Mouse (Mus musculus) myocyte (in vitro differentiated cells): ENCODE measurements around the gene Rpusd4. TPM values are rescaled to one million over a fixed set of nuclear protein-coding genes. Genes with fewer than 3 reads are reported as not detected.

Experiments used
- H3K27me3 ChIP-seq: one replicate; pipeline ENCODE4 v1.6.1; 2011; ENCODE audit not compliant: control insufficient read depth, insufficient read depth, insufficient read length
- H3K36me3 ChIP-seq: one replicate; pipeline ENCODE4 v1.6.1; 2011; ENCODE audit not compliant: control insufficient read depth, insufficient read depth
- H3K4me2 ChIP-seq: one replicate; pipeline ENCODE4 v1.6.1; 2011; ENCODE audit warnings: low read depth, control low read depth
- H3K4me3 ChIP-seq: one replicate; pipeline ENCODE4 v1.5.1; 2011; ENCODE audit warnings: mild to moderate bottlenecking, control low read depth, moderate library complexity
- H3K79me2 ChIP-seq: one replicate; pipeline ENCODE4 v1.6.1; 2011; ENCODE audit not compliant: control insufficient read depth, insufficient read depth
- H3ac ChIP-seq: one replicate; pipeline ENCODE4 v1.6.1; 2011; ENCODE audit not compliant: control insufficient read depth, insufficient read length
- CEBPB ChIP-seq: IDR thresholded peaks from 2 replicates; pipeline ENCODE4 v1.6.1; 2011; ENCODE audit warnings: mild to moderate bottlenecking, moderate library complexity; ENCODE audit not compliant: poor library complexity, insufficient read depth, severe bottlenecking
- E2F4 ChIP-seq: IDR thresholded peaks from one replicate; pipeline ENCODE4 v1.6.1; 2011; ENCODE audit warnings: mild to moderate bottlenecking, control low read depth, moderate library complexity; ENCODE audit not compliant: insufficient read depth
- MAX ChIP-seq: IDR thresholded peaks from one replicate; pipeline ENCODE4 v1.6.1; 2011; ENCODE audit warnings: low read depth, mild to moderate bottlenecking, control low read depth
- MYOD1 ChIP-seq, 3 experiments: IDR thresholded peaks; one replicate each; pipeline ENCODE4 v1.6.1; 2011; ENCODE audit warnings: control low read depth in 2 of 3, low read depth in 2 of 3, mild to moderate bottlenecking in 2 of 3, moderate library complexity in 1 of 3; ENCODE audit not compliant: insufficient read length in 2 of 3, control insufficient read depth in 1 of 3
- MYOG ChIP-seq, 3 experiments: IDR thresholded peaks; one replicate each; pipeline ENCODE4 v1.6.1; 2011; ENCODE audit warnings: control low read depth in 2 of 3, low read depth in 2 of 3, mild to moderate bottlenecking in 2 of 3; ENCODE audit not compliant: insufficient read length in 2 of 3, control insufficient read depth in 1 of 3, insufficient read depth in 1 of 3
- POLR2A ChIP-seq: IDR thresholded peaks from one replicate; pipeline ENCODE4 v1.6.1; 2011; ENCODE audit warnings: low read depth, mild to moderate bottlenecking, control low read depth, moderate library complexity; ENCODE audit not compliant: insufficient read length
- POLR2AphosphoS2 ChIP-seq: IDR thresholded peaks from one replicate; pipeline ENCODE4 v1.6.1; 2011; ENCODE audit warnings: low read depth, control low read depth; ENCODE audit not compliant: insufficient read length
- REST ChIP-seq: IDR thresholded peaks from one replicate; pipeline ENCODE4 v1.6.1; 2011; ENCODE audit warnings: mild to moderate bottlenecking, control low read depth, moderate library complexity; ENCODE audit not compliant: insufficient read depth, insufficient read length
- SRF ChIP-seq: IDR thresholded peaks from one replicate; pipeline ENCODE4 v1.6.1; 2011; ENCODE audit warnings: low read depth; ENCODE audit not compliant: control insufficient read depth, insufficient read length
- TCF12 ChIP-seq: IDR thresholded peaks from one replicate; pipeline ENCODE4 v1.6.1; 2011; ENCODE audit warnings: mild to moderate bottlenecking, control low read depth; ENCODE audit not compliant: poor library complexity, insufficient read depth, severe bottlenecking
- TCF3 ChIP-seq: IDR thresholded peaks from one replicate; pipeline ENCODE4 v1.6.1; 2011; ENCODE audit warnings: low read depth, control low read depth; ENCODE audit not compliant: insufficient read length
- USF1 ChIP-seq: IDR thresholded peaks from one replicate; pipeline ENCODE4 v1.6.1; 2011; ENCODE audit warnings: low read depth, mild to moderate bottlenecking, control low read depth, moderate library complexity
- polyA plus RNA-seq: library from polyadenylated mRNA; unstranded; fragments of >200 nt; fragmentation: generic; extraction: Trizol; gene quantifications from one replicate; pipeline ENCODE4 v1.2.1, GENCODE M21; 2012; ENCODE audit warnings: missing spikeins

Gene Rpusd4
- polyA plus RNA-seq, 1 experiment: 13.2 TPM

GRCm38 (mm10) chr9:35249476-35249875, 18.2 kb upstream of the Rpusd4 start:
- Histone ChIP-seq H3K79me2 (peaks cover 9% of the 10 kb centered on the region), H3K4me2 (no peak overlapping the region), H3K36me3 (no peaks in the 10 kb centered on the region), H3ac (no peak overlapping the region), H3K27me3 (no peaks in the 10 kb centered on the region), H3K4me3 (no peak overlapping the region)
- TF ChIP-seq CEBPB (no peak), MYOG (IDR thresholded peaks at IDR 0.05; ENCODE audit: control insufficient read depth in 1 of 3, insufficient read depth in 1 of 3, insufficient read length in 2 of 3, low read depth in 2 of 3) (no peak)

DNA sequence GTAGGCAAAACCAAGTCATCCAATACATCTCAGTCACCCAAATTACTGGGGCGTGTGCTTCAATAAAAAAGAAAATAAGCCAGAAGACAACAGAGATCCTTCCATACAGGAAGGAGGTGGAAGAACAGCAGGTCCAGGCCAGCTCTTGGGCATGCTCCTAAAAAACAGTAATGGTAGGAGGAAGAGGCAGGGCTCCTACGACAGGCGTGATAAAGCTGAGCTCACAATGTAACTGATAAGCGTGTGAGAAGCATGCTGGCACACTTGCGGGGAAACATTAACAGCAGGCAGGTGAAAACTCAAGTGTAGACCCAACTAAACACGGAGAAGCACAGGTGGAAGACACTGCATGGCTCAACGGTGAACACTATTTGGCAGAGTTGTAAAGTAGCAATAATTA, 10.3 kb upstream of the Rpusd4 start:
- TF ChIP-seq TCF3: no peak
- TF ChIP-seq CEBPB: no peak
- no peak for TF ChIP-seq TCF12
- TF ChIP-seq MYOG (IDR thresholded peaks at IDR 0.05; ENCODE audit: control insufficient read depth in 1 of 3, insufficient read depth in 1 of 3, insufficient read length in 2 of 3, low read depth in 2 of 3): no peak
- H3K4me3 ChIP-seq: no peak overlapping the region
- peaks cover 8% of the 10 kb centered on the region for H3K36me3 ChIP-seq
- no peak overlapping the region for H3K4me2 ChIP-seq
- peaks cover 7% of the 10 kb centered on the region for H3K79me2 ChIP-seq
- H3K27me3 ChIP-seq: no peaks in the 10 kb centered on the region
- H3ac ChIP-seq: no peak overlapping the region

DNA sequence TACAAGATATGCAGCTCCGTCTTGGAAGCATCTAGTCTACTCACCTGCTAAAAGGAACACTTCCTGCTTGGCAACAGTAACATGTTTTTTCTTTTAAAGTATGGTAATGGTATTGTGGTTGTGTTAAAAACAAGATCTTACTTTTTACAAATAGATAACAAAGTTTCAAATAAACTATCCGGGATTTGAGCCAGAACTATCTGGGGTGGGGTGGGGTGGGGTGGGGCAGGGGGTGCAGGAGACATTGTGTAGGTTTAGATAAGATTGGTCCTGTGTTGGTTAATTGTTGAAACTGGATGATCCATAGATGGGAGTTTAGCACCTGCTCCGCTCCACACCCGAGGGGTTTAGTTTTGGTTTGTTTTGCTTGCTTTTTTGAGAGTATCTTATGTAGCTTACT, 5.2 kb upstream of the Rpusd4 start:
- TF ChIP-seq TCF12 (no peak), POLR2A (no peak), TCF3 (no peak), CEBPB (no peak), E2F4 (no peak), MYOG (IDR thresholded peaks at IDR 0.05; ENCODE audit: control insufficient read depth in 1 of 3, insufficient read depth in 1 of 3, insufficient read length in 2 of 3, low read depth in 2 of 3) (no peak), MYOD1 (IDR thresholded peaks at IDR 0.05; ENCODE audit: control insufficient read depth in 1 of 3, insufficient read length in 2 of 3, low read depth in 2 of 3) (no peak), SRF (no peak), POLR2AphosphoS2 (no peak), REST (no peak), MAX (no peak), USF1 (no peak)
- H3ac ChIP-seq: no peak overlapping the region

GRCm38 (mm10) chr9:35263431-35263830, 4.2 kb upstream of the Rpusd4 start:
- H3K36me3 ChIP-seq: peaks cover 8% of the 10 kb centered on the region
- peak overlapping the region; percentile 57 for H3K4me2 ChIP-seq
- no peak overlapping the region for H3ac ChIP-seq
- peaks cover 54% of the 10 kb centered on the region for H3K79me2 ChIP-seq
- no peak overlapping the region for H3K4me3 ChIP-seq
- no peaks in the 10 kb centered on the region for H3K27me3 ChIP-seq
- no peak for TF ChIP-seq SRF
- peak; percentile 44; the same call in 1 of the 2 replicates for TF ChIP-seq CEBPB

More for the DNA sequence above, 5.2 kb upstream of the Rpusd4 start:
- Histone ChIP-seq H3K4me3 (no peak overlapping the region), H3K4me2 (peak overlapping the region; percentile 5), H3K79me2 (peaks cover 47% of the 10 kb centered on the region), H3K27me3 (no peaks in the 10 kb centered on the region), H3K36me3 (peaks cover 8% of the 10 kb centered on the region)

DNA sequence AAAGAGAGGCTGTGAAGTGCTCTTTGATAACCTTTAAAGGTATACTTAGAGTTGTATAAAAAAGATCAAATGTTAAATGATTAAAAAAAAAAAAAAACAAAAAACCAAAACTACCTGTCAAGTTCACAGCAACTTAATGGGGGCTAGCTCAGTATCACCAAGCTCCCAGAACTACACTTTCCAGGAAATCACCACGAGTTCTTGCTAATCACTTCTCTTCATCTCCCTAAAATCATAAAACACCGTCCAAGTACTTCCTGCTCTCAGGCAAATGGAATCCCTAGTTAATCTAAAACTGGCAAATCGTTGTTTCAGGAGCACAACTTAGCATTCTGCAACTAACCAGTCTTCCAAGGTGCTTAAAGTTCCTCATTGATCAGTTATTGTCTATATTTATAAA, 3.2 kb upstream of the Rpusd4 start:
- H3K4me3 ChIP-seq: no peak overlapping the region
- H3K79me2 ChIP-seq: peaks cover 57% of the 10 kb centered on the region
- no peak overlapping the region for H3K4me2 ChIP-seq
- no peaks in the 10 kb centered on the region for H3K27me3 ChIP-seq
- H3K36me3 ChIP-seq: no peaks in the 10 kb centered on the region
- H3ac ChIP-seq: no peak overlapping the region
- TF ChIP-seq POLR2AphosphoS2 (no peak), MYOG (IDR thresholded peaks at IDR 0.05; ENCODE audit: control insufficient read depth in 1 of 3, insufficient read depth in 1 of 3, insufficient read length in 2 of 3, low read depth in 2 of 3) (no peak), MAX (no peak), E2F4 (no peak), TCF12 (no peak), MYOD1 (IDR thresholded peaks at IDR 0.05; ENCODE audit: control insufficient read depth in 1 of 3, insufficient read length in 2 of 3, low read depth in 2 of 3) (no peak), POLR2A (no peak), SRF (no peak), REST (no peak), USF1 (no peak), TCF3 (no peak), CEBPB (no peak)
